Mouse (Mus musculus): ENCODE data around the gene Gm10073.
A peak's percentile ranks its signal among the peaks of the same experiment; 100 is the strongest.

- TF ChIP-seq CTCF (IDR thresholded peaks at IDR 0.05; ENCODE audit: low read depth), result no peak
- peak; percentile 18; the same call in 1 of the 2 replicates for TF ChIP-seq EP300 (IDR thresholded peaks at IDR 0.05; ENCODE audit: low read depth)
Measured at GRCm38 (mm10) chr8:106599265-106599979, 26.2 kb upstream of the Gm10073 start.
